Mouse (Mus musculus) brown adipose tissue, adult 24 weeks (tissue): ENCODE measurements around the gene Rab7. TPM values are rescaled to one million over a fixed set of nuclear protein-coding genes. Genes with fewer than 3 reads are reported as not detected.

Experiments used
- H3K27ac ChIP-seq: fragments of 200-500 bp; replicated peaks from 2 replicates; pipeline ENCODE4 v1.5.1; 2012; ENCODE audit warnings: low read depth, mild to moderate bottlenecking, low read length
- H3K4me1 ChIP-seq: fragments of 200-500 bp; 2 replicates; pipeline ENCODE4 v1.6.1; 2012; ENCODE audit warnings: low read length, mixed read lengths; ENCODE audit not compliant: control insufficient read depth, insufficient read depth, insufficient read length
- H3K4me3 ChIP-seq: fragments of 200-500 bp; 2 replicates; pipeline ENCODE4 v1.5.1; 2012; ENCODE audit warnings: low read depth, mild to moderate bottlenecking, low read length, moderate library complexity; ENCODE audit not compliant: insufficient read depth
- polyA plus RNA-seq: library from polyadenylated mRNA; stranded (reverse); fragments of >200 nt; gene quantifications from 2 replicates; pipeline ENCODE4 v1.2.4, GENCODE M21; 2012; ENCODE audit not compliant: missing spikeins, insufficient read depth, insufficient read length

The Rab7 gene
- polyA plus RNA-seq, 1 experiment, result 234 TPM

GRCm38 (mm10) chr6:88062398-88062797 lies 17.3 kb upstream of the Rab7 start:
- peaks cover 9% of the 10 kb centered on the region for H3K4me1 ChIP-seq
- no peak overlapping the region for H3K27ac ChIP-seq
- H3K4me3 ChIP-seq, result no peak overlapping the region

- H3K27ac ChIP-seq, result no peak overlapping the region
- no peak overlapping the region for H3K4me3 ChIP-seq
- H3K4me1 ChIP-seq, result peaks cover 9% of the 10 kb centered on the region
These were observed 16.3 kb upstream of the Rab7 start for GRCm38 (mm10) chr6:88061406-88061805.

- H3K4me1 ChIP-seq, result peaks cover 9% of the 10 kb centered on the region
- no peak overlapping the region for H3K4me3 ChIP-seq
- no peak overlapping the region for H3K27ac ChIP-seq
These were observed 15.5 kb upstream of the Rab7 start for GRCm38 (mm10) chr6:88060602-88061001.

GRCm38 (mm10) chr6:88059903-88060302 lies 14.8 kb upstream of the Rab7 start:
- H3K4me3 ChIP-seq, result no peak overlapping the region
- H3K27ac ChIP-seq, result no peak overlapping the region
- H3K4me1 ChIP-seq, result peaks cover 5% of the 10 kb centered on the region

GRCm38 (mm10) chr6:88056866-88057265 lies 11.8 kb upstream of the Rab7 start:
- H3K4me1 ChIP-seq, result no peaks in the 10 kb centered on the region
- H3K4me3 ChIP-seq, result no peak overlapping the region
- no peak overlapping the region for H3K27ac ChIP-seq

- Histone ChIP-seq H3K4me3 (no peak overlapping the region), H3K4me1 (no peaks in the 10 kb centered on the region), H3K27ac (no peak overlapping the region)
These were observed 10.6 kb upstream of the Rab7 start for GRCm38 (mm10) chr6:88055663-88056062.

GRCm38 (mm10) chr6:88054081-88054835 lies 9.2 kb upstream of the Rab7 start:
- Histone ChIP-seq H3K27ac (no peak overlapping the region), H3K4me1 (no peaks in the 10 kb centered on the region), H3K4me3 (no peak overlapping the region)

GRCm38 (mm10) chr6:88053228-88054080 lies 8.4 kb upstream of the Rab7 start:
- no peak overlapping the region for H3K27ac ChIP-seq
- no peak overlapping the region for H3K4me3 ChIP-seq
- H3K4me1 ChIP-seq, result no peaks in the 10 kb centered on the region

- no peak overlapping the region for H3K27ac ChIP-seq
- H3K4me3 ChIP-seq, result no peak overlapping the region
- H3K4me1 ChIP-seq, result no peaks in the 10 kb centered on the region
These were observed 6.1 kb upstream of the Rab7 start for GRCm38 (mm10) chr6:88051206-88051605.

- H3K4me1 ChIP-seq, result no peaks in the 10 kb centered on the region
- H3K27ac ChIP-seq, result no peak overlapping the region
- no peak overlapping the region for H3K4me3 ChIP-seq
These were observed 3.9 kb upstream of the Rab7 start for GRCm38 (mm10) chr6:88049008-88049407.

GRCm38 (mm10) chr6:88047853-88048252 lies 2.8 kb upstream of the Rab7 start:
- H3K27ac ChIP-seq, result no peak overlapping the region
- H3K4me1 ChIP-seq, result peaks cover 6% of the 10 kb centered on the region
- H3K4me3 ChIP-seq, result no peak overlapping the region

- H3K4me1 ChIP-seq, result peaks cover 15% of the 10 kb centered on the region
- H3K4me3 ChIP-seq, result 0 out of 2 replicates have a peak overlapping the region, but pooled peaks have one; percentile 9
- H3K27ac ChIP-seq, result no peak overlapping the region
These were observed 316 bp upstream of the Rab7 start for GRCm38 (mm10) chr6:88045406-88045766.

GRCm38 (mm10) chr6:88044234-88044576 lies 865 bp downstream of the Rab7 start:
- peaks cover 16% of the 10 kb centered on the region for H3K4me1 ChIP-seq
- peak overlapping the region; percentile 99 for H3K4me3 ChIP-seq
- H3K27ac ChIP-seq, result peak overlapping the region; percentile 85

GRCm38 (mm10) chr6:88042336-88042735 lies 2.7 kb downstream of the Rab7 start:
- no peak overlapping the region for H3K27ac ChIP-seq

GRCm38 (mm10) chr6:88041221-88041620 lies 3.8 kb downstream of the Rab7 start:
- H3K4me1 ChIP-seq, result peaks cover 30% of the 10 kb centered on the region
- no peak overlapping the region for H3K4me3 ChIP-seq
- H3K27ac ChIP-seq, result no peak overlapping the region

More at GRCm38 (mm10) chr6:88042336-88042735, 2.7 kb downstream of the Rab7 start:
- H3K4me1 ChIP-seq, result peaks cover 27% of the 10 kb centered on the region
- H3K4me3 ChIP-seq, result no peak overlapping the region

GRCm38 (mm10) chr6:88039426-88039825 lies 5.6 kb downstream of the Rab7 start:
- Histone ChIP-seq H3K4me3 (no peak overlapping the region), H3K4me1 (peaks cover 30% of the 10 kb centered on the region), H3K27ac (no peak overlapping the region)
